Mouse (Mus musculus) midbrain, embryonic 16.5 days (tissue): ENCODE measurements around the gene Top3a. TPM values are rescaled to one million over a fixed set of nuclear protein-coding genes. Genes with fewer than 3 reads are reported as not detected.
A peak's percentile ranks its signal among the peaks of the same experiment; 100 is the strongest.

Source experiments
- ATAC-seq: fragments of 200-750 bp; cut with Nextera tagmentation; 2 replicates; pipeline ENCODE4 v1.8.0; 2017; ENCODE audit warnings: moderate TSS enrichment
- H3K27ac ChIP-seq: fragments of 300-500 bp; sonication (generic); 2 replicates; pipeline ENCODE4 v1.5.1; 2014; ENCODE audit warnings: mild to moderate bottlenecking, low read length, mixed read lengths
- H3K27me3 ChIP-seq: fragments of 300-500 bp; sonication (generic); 2 replicates; pipeline ENCODE4 v1.6.1; 2014; ENCODE audit warnings: low read depth, low read length, mixed read lengths; ENCODE audit not compliant: control insufficient read depth, insufficient read depth
- H3K36me3 ChIP-seq: fragments of 300-500 bp; sonication (generic); 2 replicates; pipeline ENCODE4 v1.6.1; 2014; ENCODE audit warnings: mild to moderate bottlenecking, low read length, moderate library complexity, mixed read lengths; ENCODE audit not compliant: control insufficient read depth, insufficient read depth
- H3K4me1 ChIP-seq: fragments of 300-500 bp; sonication (generic); 2 replicates; pipeline ENCODE4 v1.6.1; 2014; ENCODE audit warnings: mild to moderate bottlenecking, low read length, mixed read lengths; ENCODE audit not compliant: control insufficient read depth, insufficient read depth
- H3K4me2 ChIP-seq: fragments of 300-500 bp; sonication (generic); 2 replicates; pipeline ENCODE4 v1.6.1; 2014; ENCODE audit warnings: mild to moderate bottlenecking, low read length, mixed read lengths
- H3K4me3 ChIP-seq: fragments of 300-500 bp; sonication (generic); 2 replicates; pipeline ENCODE4 v1.5.1; 2014; ENCODE audit warnings: low read depth, mild to moderate bottlenecking, low read length, moderate library complexity, mixed read lengths
- H3K9ac ChIP-seq: fragments of 300-500 bp; sonication (generic); 2 replicates; pipeline ENCODE4 v1.6.1; 2014; ENCODE audit warnings: low read depth, low read length, mixed read lengths
- H3K9me3 ChIP-seq: fragments of 300-500 bp; sonication (generic); replicated peaks from 2 replicates; pipeline ENCODE4 v1.6.1; 2014; ENCODE audit warnings: mild to moderate bottlenecking, low read length, mixed read lengths; ENCODE audit not compliant: control insufficient read depth, poor library complexity, severe bottlenecking
- WGBS: fragments of 180-500 bp; shearing (Covaris S2); extraction: QIAGEN DNeasy Blood & Tissue Kit; methylation state at CpG from one replicate; pipeline ENCODE4 v1.1.7; 2014; 5-methylcytosine and 5-hydroxymethylcytosine counted together
- polyA plus RNA-seq: library from polyadenylated mRNA; unstranded; fragments of >200 nt; fragmentation: Nextera tagmentation; extraction: Ambion mirVana; gene quantifications from 2 replicates; pipeline ENCODE4 v1.2.1, GENCODE M21; 2015

Top3a gene
- polyA plus RNA-seq, 1 experiment from 2014 or later = 8.0 TPM

DNA sequence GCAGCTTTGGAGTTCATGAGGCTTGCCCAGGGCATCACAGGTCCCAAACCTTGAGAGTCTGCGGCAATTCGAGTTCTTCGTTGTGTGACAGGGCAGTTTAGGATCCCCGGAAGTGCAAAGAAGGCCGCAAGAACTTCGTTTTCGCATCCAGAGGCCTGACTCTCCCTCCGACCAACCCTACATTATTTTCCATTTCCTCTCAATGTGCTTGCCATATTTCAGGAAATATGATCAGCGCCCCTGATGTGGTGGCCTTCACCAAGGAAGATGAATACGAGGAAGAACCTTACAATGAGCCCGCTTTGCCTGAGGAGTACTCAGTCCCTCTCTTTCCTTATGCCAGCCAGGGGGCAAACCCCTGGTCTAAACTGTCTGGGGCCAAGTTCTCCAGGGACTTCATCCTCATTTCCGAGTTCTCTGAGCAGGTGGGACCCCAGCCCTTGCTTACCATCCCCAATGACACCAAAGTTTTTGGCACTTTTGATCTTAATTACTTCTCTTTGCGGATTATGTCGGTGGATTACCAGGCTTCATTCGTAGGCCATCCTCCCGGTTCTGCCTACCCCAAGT is 721 bp upstream of the Top3a start:
- no peaks in the 10 kb centered on the region for H3K36me3 ChIP-seq
- WGBS = 24% methylated on average over 16 of the region's 16 CpGs
- H3K4me1 ChIP-seq = peaks cover 71% of the 10 kb centered on the region
- ATAC-seq = no peak
- H3K9me3 ChIP-seq = no peaks in the 10 kb centered on the region
- H3K27ac ChIP-seq = peak overlapping the region; percentile 77
- no peaks in the 10 kb centered on the region for H3K27me3 ChIP-seq
- peak overlapping the region; percentile 76 for H3K9ac ChIP-seq
- peak overlapping the region; percentile 75 for H3K4me2 ChIP-seq
- peak overlapping the region; percentile 70 for H3K4me3 ChIP-seq

DNA sequence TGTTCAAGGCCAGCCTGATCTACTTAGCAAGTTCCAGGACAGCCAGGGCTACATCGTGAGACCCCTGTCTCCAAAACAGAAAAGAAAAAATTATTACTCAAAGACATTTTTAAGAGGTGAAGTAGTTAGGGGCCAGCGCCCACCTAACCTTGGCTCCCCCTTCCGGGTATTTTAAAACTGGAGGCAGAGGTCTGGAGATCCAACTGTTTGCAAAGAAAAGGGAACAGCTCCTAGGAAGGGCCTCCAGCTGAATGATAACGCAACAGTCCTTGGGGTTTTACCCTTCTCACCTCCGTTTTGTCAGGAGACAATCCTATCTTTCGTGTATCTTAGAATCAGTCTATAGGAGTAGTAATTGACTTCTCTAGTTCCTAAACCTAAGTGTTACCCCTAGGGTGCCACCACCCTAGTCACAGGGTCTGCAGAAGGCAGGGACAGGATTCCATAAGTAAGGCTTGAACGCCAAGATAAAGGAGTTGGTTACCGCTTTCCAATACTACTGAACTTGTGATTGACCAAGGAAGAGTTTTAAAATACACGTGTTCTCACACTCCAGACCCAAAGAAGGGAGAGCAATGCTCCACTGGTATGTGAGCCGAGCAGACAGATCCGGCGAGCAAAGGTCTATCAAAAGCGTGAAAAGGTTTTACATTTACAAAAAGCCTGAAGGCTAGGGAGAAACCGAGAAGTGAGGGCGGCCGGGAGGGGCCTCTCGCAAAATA is 897 bp downstream of the Top3a start:
- Histone ChIP-seq H3K9ac (peak overlapping the region; percentile 69), H3K4me3 (peak overlapping the region; percentile 70), H3K36me3 (no peaks in the 10 kb centered on the region), H3K4me2 (peak overlapping the region; percentile 90), H3K27ac (peak overlapping the region; percentile 60; the same call in 1 of the 2 replicates), H3K27me3 (no peaks in the 10 kb centered on the region), H3K4me1 (peaks cover 56% of the 10 kb centered on the region), H3K9me3 (no peaks in the 10 kb centered on the region)
- ATAC-seq = peak; percentile 3; the same call in 1 of the 2 replicates
- 5% methylated on average over 17 of the region's 17 CpGs for WGBS

- no peak for ATAC-seq
- H3K27ac ChIP-seq = no peak overlapping the region
- H3K4me1 ChIP-seq = peaks cover 49% of the 10 kb centered on the region
- 56% methylated on average over 6 of the region's 6 CpGs for WGBS
- H3K9me3 ChIP-seq = no peaks in the 10 kb centered on the region
- no peak overlapping the region for H3K9ac ChIP-seq
- H3K36me3 ChIP-seq = no peaks in the 10 kb centered on the region
- H3K4me2 ChIP-seq = peak overlapping the region; percentile 90; the same call in 1 of the 2 replicates
- H3K27me3 ChIP-seq = no peaks in the 10 kb centered on the region
- peak overlapping the region; percentile 70; the same call in 1 of the 2 replicates for H3K4me3 ChIP-seq
Observed at GRCm38 (mm10) chr11:60775578-60775977, 1.6 kb downstream of the Top3a start.

- WGBS = 79% methylated on average over 1 of the region's 1 CpGs
- no peak overlapping the region for H3K4me3 ChIP-seq
- peaks cover 42% of the 10 kb centered on the region for H3K4me1 ChIP-seq
- H3K9me3 ChIP-seq = no peaks in the 10 kb centered on the region
- no peak overlapping the region for H3K9ac ChIP-seq
- no peak overlapping the region for H3K27ac ChIP-seq
- H3K27me3 ChIP-seq = no peaks in the 10 kb centered on the region
- no peak for ATAC-seq
- no peaks in the 10 kb centered on the region for H3K36me3 ChIP-seq
- H3K4me2 ChIP-seq = no peak overlapping the region
Observed at GRCm38 (mm10) chr11:60774841-60775240, 2.3 kb downstream of the Top3a start.

GRCm38 (mm10) chr11:60774158-60774689 is 2.9 kb downstream of the Top3a start:
- no peak overlapping the region for H3K9ac ChIP-seq
- ATAC-seq = no peak
- WGBS = 86% methylated on average over 3 of the region's 3 CpGs

DNA sequence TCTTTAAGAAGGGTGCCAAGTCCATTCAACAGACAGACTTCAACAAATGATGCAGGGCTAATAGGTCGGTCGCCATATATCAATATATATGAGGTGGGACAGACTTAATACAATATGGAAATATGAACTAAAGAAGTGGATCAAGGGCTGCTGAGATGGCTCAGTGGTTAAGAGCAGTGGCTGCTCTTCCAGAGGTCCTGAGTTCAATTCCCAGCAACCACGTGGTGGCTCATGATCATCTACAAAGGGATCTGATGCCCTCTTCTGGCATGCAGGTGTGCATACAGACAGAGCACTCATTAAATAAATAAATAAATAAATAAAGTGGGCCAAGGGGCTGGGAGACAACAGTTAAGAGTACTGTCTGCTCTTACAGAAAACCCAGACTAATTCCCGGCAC is 5.0 kb downstream of the Top3a start:
- no peak overlapping the region for H3K4me2 ChIP-seq
- 85% methylated on average over 4 of the region's 4 CpGs for WGBS
- no peak overlapping the region for H3K4me3 ChIP-seq
- peaks cover 21% of the 10 kb centered on the region for H3K4me1 ChIP-seq
- no peak overlapping the region for H3K9ac ChIP-seq
- ATAC-seq = no peak
- no peaks in the 10 kb centered on the region for H3K9me3 ChIP-seq
- H3K27ac ChIP-seq = no peak overlapping the region
- H3K36me3 ChIP-seq = no peaks in the 10 kb centered on the region
- H3K27me3 ChIP-seq = no peaks in the 10 kb centered on the region

More at GRCm38 (mm10) chr11:60774158-60774689, 2.9 kb downstream of the Top3a start:
- Histone ChIP-seq H3K36me3 (no peaks in the 10 kb centered on the region), H3K27me3 (no peaks in the 10 kb centered on the region), H3K9me3 (no peaks in the 10 kb centered on the region), H3K4me2 (no peak overlapping the region), H3K4me1 (peaks cover 36% of the 10 kb centered on the region), H3K4me3 (no peak overlapping the region), H3K27ac (no peak overlapping the region)

GRCm38 (mm10) chr11:60770776-60771175 is 6.4 kb downstream of the Top3a start:
- no peak overlapping the region for H3K27ac ChIP-seq
- 83% methylated on average over 3 of the region's 3 CpGs for WGBS
- no peaks in the 10 kb centered on the region for H3K9me3 ChIP-seq
- peaks cover 13% of the 10 kb centered on the region for H3K4me1 ChIP-seq
- H3K36me3 ChIP-seq = no peaks in the 10 kb centered on the region
- H3K4me3 ChIP-seq = no peak overlapping the region
- H3K9ac ChIP-seq = no peak overlapping the region
- no peaks in the 10 kb centered on the region for H3K27me3 ChIP-seq
- no peak for ATAC-seq
- no peak overlapping the region for H3K4me2 ChIP-seq

DNA sequence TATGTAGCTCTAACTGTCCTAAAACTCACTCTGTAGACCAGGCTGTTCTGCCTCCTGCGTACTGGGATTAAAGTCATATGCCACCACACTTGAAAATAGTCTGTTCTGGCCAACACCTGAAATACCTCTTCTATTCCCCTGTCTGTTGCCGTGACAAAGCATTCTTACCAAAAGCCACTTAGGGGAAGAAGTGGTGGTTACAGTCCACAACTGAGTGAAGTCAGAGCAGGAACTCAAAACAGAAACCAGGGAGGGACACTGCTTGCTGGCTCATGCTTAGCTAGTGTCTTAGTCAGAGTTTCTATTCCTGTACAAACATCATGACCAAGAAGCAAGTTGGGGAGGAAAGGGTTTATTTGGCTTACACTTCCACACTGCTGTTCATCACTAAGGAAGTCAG is 7.8 kb downstream of the Top3a start:
- Histone ChIP-seq H3K27ac (no peak overlapping the region), H3K4me1 (0 out of 2 replicates have a peak, but pooled peaks cover 1% of the 10 kb centered on the region), H3K36me3 (no peaks in the 10 kb centered on the region), H3K9ac (no peak overlapping the region), H3K4me2 (no peak overlapping the region), H3K9me3 (no peaks in the 10 kb centered on the region), H3K27me3 (no peaks in the 10 kb centered on the region), H3K4me3 (no peak overlapping the region)
- WGBS = 91% methylated on average over 2 of the region's 2 CpGs
- ATAC-seq = no peak

DNA sequence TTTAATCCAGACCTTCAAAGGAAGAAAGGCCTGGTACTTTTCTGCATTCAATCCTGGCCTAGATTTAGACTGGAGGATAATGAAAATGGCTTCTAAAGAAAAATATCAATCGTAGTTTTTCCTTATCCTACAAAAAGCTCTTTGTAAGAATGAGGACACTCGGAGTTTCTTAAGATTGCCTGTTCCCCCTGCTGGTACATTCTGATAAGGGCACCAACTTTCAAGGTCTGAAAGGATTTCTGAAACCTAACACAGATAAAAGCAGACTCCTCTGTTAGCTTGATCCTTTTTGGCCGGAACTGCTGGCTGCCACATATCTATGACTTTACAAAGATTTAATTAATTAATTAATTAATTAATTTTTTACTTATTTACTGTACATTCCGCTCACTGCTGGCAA is 10.2 kb downstream of the Top3a start:
- WGBS = 86% methylated on average over 4 of the region's 4 CpGs
- Histone ChIP-seq H3K9ac (no peak overlapping the region), H3K4me1 (no peaks in the 10 kb centered on the region), H3K4me3 (no peak overlapping the region), H3K27me3 (no peaks in the 10 kb centered on the region), H3K36me3 (peaks cover under 1% of the 10 kb centered on the region; the same call in 1 of the 2 replicates), H3K4me2 (no peak overlapping the region), H3K9me3 (no peaks in the 10 kb centered on the region), H3K27ac (no peak overlapping the region)
- no peak for ATAC-seq
